ENCODE assay signal across 8 mouse cellular contexts in genomic region chr9:97017811-97018641, GRCm38 (mm10). TPM values are rescaled to one million over a fixed set of nuclear protein-coding genes. Genes with fewer than 3 reads are reported as not detected.
DNase-seq lines count a peak whose midpoint lies in the region; ATAC-seq and TF ChIP-seq lines count a peak whose summit lies in the region.

No protein-coding gene starts in this region.

- no peaks in the 10 kb centered on the region for H3K36me3 ChIP-seq in ES-Bruce4 (ENCODE audit: control insufficient read depth, insufficient read depth, low read length, poor library complexity, severe bottlenecking)
- no peaks in the 10 kb centered on the region for H3K36me3 ChIP-seq in forebrain, embryonic 16.5 days (ENCODE audit: control insufficient read depth, insufficient read depth)

- H3K4me1 ChIP-seq in ES-Bruce4 (ENCODE audit: control insufficient read depth, insufficient read depth, low read length): peaks cover 1% of the 10 kb centered on the region
- H3K4me1 ChIP-seq in forebrain, embryonic 16.5 days (replicated peaks; ENCODE audit: control insufficient read depth, insufficient read depth, low read length): peaks cover 42% of the 10 kb centered on the region
- no peaks in the 10 kb centered on the region for H3K4me1 ChIP-seq in lung, adult 2 months (ENCODE audit: control insufficient read depth, insufficient read depth, low read length)

- H3K27ac ChIP-seq in ES-Bruce4 (ENCODE audit: insufficient read depth, low read length): no peak overlapping the region
- H3K27ac ChIP-seq in forebrain, embryonic 16.5 days (ENCODE audit: low read length): peak overlapping the region; percentile 94

- no peaks in the 10 kb centered on the region for H3K27me3 ChIP-seq in ES-Bruce4 (ENCODE audit: control insufficient read depth, insufficient read depth, low read length, poor library complexity, severe bottlenecking)
- no peaks in the 10 kb centered on the region for H3K27me3 ChIP-seq in forebrain, embryonic 16.5 days (replicated peaks; ENCODE audit: control insufficient read depth, insufficient read depth, low read length)

- no peak for TF ChIP-seq POLR2A in ES-Bruce4 (IDR thresholded peaks at IDR 0.05; ENCODE audit: insufficient read depth, low read length)
- TF ChIP-seq POLR2A in lung, adult 2 months (IDR thresholded peaks at IDR 0.05; ENCODE audit: borderline replicate concordance, extremely low read depth, low read depth, low read length): no peak

- peak overlapping the region; percentile 60 for H3K9ac ChIP-seq in ES-Bruce4 (ENCODE audit: low read depth, poor library complexity, severe bottlenecking)
- peak overlapping the region; percentile 98 for H3K9ac ChIP-seq in forebrain, embryonic 16.5 days (replicated peaks; ENCODE audit: low read depth, low read length)

- H3K4me3 ChIP-seq in ES-Bruce4 (ENCODE audit: low read depth, low read length): peak overlapping the region; percentile 83
- H3K4me3 ChIP-seq in forebrain, embryonic 16.5 days (replicated peaks; ENCODE audit: low read length): peak overlapping the region; percentile 91
- H3K4me3 ChIP-seq in lung, adult 2 months (replicated peaks; ENCODE audit: extremely low read depth, low read depth, low read length): peak overlapping the region; percentile 16

- ATAC-seq in forebrain, embryonic 16.5 days: peak; percentile 69

- WGBS in forebrain, embryonic 16.5 days: under 1% methylated on average over 62 of the region's 62 CpGs
- WGBS in lung, adult 2 months: under 1% methylated on average over 62 of the region's 62 CpGs

- TF ChIP-seq EP300 in ES-Bruce4 (IDR thresholded peaks at IDR 0.05; ENCODE audit: insufficient read depth, low read depth, low read length): no peak

- H3K9me3 ChIP-seq in ES-Bruce4 (replicated peaks; ENCODE audit: control insufficient read depth, insufficient read depth, low read length, poor library complexity, severe bottlenecking): no peaks in the 10 kb centered on the region
- H3K9me3 ChIP-seq in forebrain, embryonic 16.5 days (ENCODE audit: control insufficient read depth, low read length): no peaks in the 10 kb centered on the region

- peak overlapping the region; percentile 90 for H3K4me2 ChIP-seq in forebrain, embryonic 16.5 days (ENCODE audit: low read length)

- DNase-seq in c-Kit-positive CD71-negative TER-119-negative erythroid progenitor cells, embryonic 14.5 days (ENCODE audit: low read depth): peak; percentile 16
- DNase-seq in heart, postnatal 14 days: peak; percentile 65 to 73
- peak; percentile 72 to 80 for DNase-seq in kidney, postnatal 36 days
- DNase-seq in lung, adult 2 months: peak; percentile 32
- peak; percentile 26 for DNase-seq in ovary, postnatal 10 days (ENCODE audit: low spot score)
- peak; percentile 30 for DNase-seq in urinary bladder, postnatal 14 days (ENCODE audit: low spot score)

- intact Hi-C loops in heart, postnatal 14 days (cut with DNase I): loop anchor here (2.0 to 5.0 kb wide), 3 partner anchors 51 to 144 kb away; no protein-coding TSS in a partner anchor

- TF ChIP-seq CTCF in ES-Bruce4 (IDR thresholded peaks at IDR 0.05; ENCODE audit: low read depth, low read length): no peak
- TF ChIP-seq CTCF in lung, adult 2 months (IDR thresholded peaks at IDR 0.05; ENCODE audit: insufficient read depth, low read length): no peak

RNA-seq across cellular contexts. Expression of gene Spsb4, which starts 0.6 kb away (rescaled TPM):
- 1.9 and 2.6 TPM in 2 replicates for polyA plus RNA-seq in ES-Bruce4 (2011; ENCODE audit: insufficient read depth, insufficient read length, low read depth, missing spikeins)
- polyA plus RNA-seq in forebrain, embryonic 16.5 days (2015; fragmentation: Nextera tagmentation; extraction: Ambion mirVana): 20.9 and 23.4 TPM in 2 replicates
- total RNA-seq in heart, postnatal 14 days (2021): 1 to 10 TPM; 5.0 to 9.0 TPM
- 0.62 and 1.2 TPM in 2 replicates for polyA plus RNA-seq in lung, adult 2 months (2012; rRNA removed)

Comparison
In these comparisons a context has a peak if more than half of its experiments do, and no peak if none do; other contexts are left out.
1. H3K4me3 ChIP-seq: peak in every context shown above with its lines; median percentile 91 in forebrain, embryonic 16.5 days; 83 in ES-Bruce4; 16 in lung, adult 2 months.
2. DNase-seq: peak in every context shown above with its lines; median percentile 76 in kidney, postnatal 36 days; 69 in heart, postnatal 14 days; 32 in lung, adult 2 months; 30 in urinary bladder, postnatal 14 days; 26 in ovary, postnatal 10 days; 16 in c-Kit-positive CD71-negative TER-119-negative erythroid progenitor cells, embryonic 14.5 days.